Mouse (Mus musculus) heart, adult 2 months (tissue): ENCODE data around the gene Rer1.

Experiments used
- CTCF ChIP-seq: fragments of 200-600 bp; IDR thresholded peaks from 2 replicates; pipeline ENCODE4 v1.8.1; 2022; ENCODE audit warnings: antibody characterized with exemption, mild to moderate bottlenecking, moderate library complexity
- POLR2A ChIP-seq: fragments of 200-500 bp; IDR thresholded peaks from 2 replicates; pipeline ENCODE4 v1.6.1; 2011; ENCODE audit warnings: mild to moderate bottlenecking, low read depth, low read length, control low read depth; ENCODE audit not compliant: insufficient read depth

GRCm38 (mm10) chr4:155024170-155025010 lies 61.8 kb downstream of the Rer1 start:
- TF ChIP-seq CTCF, result no peak
- TF ChIP-seq POLR2A, result no peak
